Mouse (Mus musculus): Measurements from ENCODE around the gene Vtn.

Gene Vtn

GRCm38 (mm10) chr11:78499004-78499403 lies at the start of gene Vtn:
TSS of gene Vtn (plus strand) at chr11:78499091.
- no peak for DNase-seq (ENCODE audit: low read depth)

GRCm38 (mm10) chr11:78450337-78450736 lies 48.6 kb upstream of the Vtn start:
- no peak for DNase-seq (ENCODE audit: low read depth)

- peak; percentile 63 for DNase-seq (ENCODE audit: low read depth)
Measured at GRCm38 (mm10) chr11:78453675-78454074, 45.2 kb upstream of the Vtn start.

GRCm38 (mm10) chr11:78454276-78454675 lies 44.6 kb upstream of the Vtn start:
- no peak for DNase-seq (ENCODE audit: low read depth)

- DNase-seq (ENCODE audit: low read depth), result peak; percentile 51
Measured at GRCm38 (mm10) chr11:78455308-78455707, 43.6 kb upstream of the Vtn start.

GRCm38 (mm10) chr11:78458740-78459139 lies 40.2 kb upstream of the Vtn start:
- DNase-seq (ENCODE audit: low read depth), result no peak

- no peak for DNase-seq (ENCODE audit: low read depth)
Measured at GRCm38 (mm10) chr11:78461894-78462293, 37.0 kb upstream of the Vtn start.

- DNase-seq (ENCODE audit: low read depth), result no peak
Measured at GRCm38 (mm10) chr11:78462669-78463068, 36.2 kb upstream of the Vtn start.

- DNase-seq (ENCODE audit: low read depth), result no peak
Measured at GRCm38 (mm10) chr11:78463286-78464036, 35.4 kb upstream of the Vtn start.

- DNase-seq (ENCODE audit: low read depth), result no peak
Measured at GRCm38 (mm10) chr11:78465116-78465515, 33.8 kb upstream of the Vtn start.

- DNase-seq (ENCODE audit: low read depth), result peak; percentile 56
Measured at GRCm38 (mm10) chr11:78465568-78466180, 33.2 kb upstream of the Vtn start, which contains the start of gene Slc46a1. TSS of gene Slc46a1 (plus strand) at chr11:78465697.

GRCm38 (mm10) chr11:78466242-78466912 lies 32.5 kb upstream of the Vtn start:
- DNase-seq (ENCODE audit: low read depth), result no peak

- no peak for DNase-seq (ENCODE audit: low read depth)
Measured at GRCm38 (mm10) chr11:78467515-78467914, 31.4 kb upstream of the Vtn start.

- DNase-seq (ENCODE audit: low read depth), result no peak
Measured at GRCm38 (mm10) chr11:78467932-78468331, 31.0 kb upstream of the Vtn start.

- DNase-seq (ENCODE audit: low read depth), result no peak
Measured at GRCm38 (mm10) chr11:78471326-78472103, 27.4 kb upstream of the Vtn start.

GRCm38 (mm10) chr11:78475289-78475688 lies 23.6 kb upstream of the Vtn start:
- DNase-seq (ENCODE audit: low read depth), result no peak

- DNase-seq (ENCODE audit: low read depth), result no peak
Measured at GRCm38 (mm10) chr11:78483639-78484038, 15.3 kb upstream of the Vtn start.

- DNase-seq (ENCODE audit: low read depth), result peak; percentile 51
Measured at GRCm38 (mm10) chr11:78488168-78488567, 10.7 kb upstream of the Vtn start.

GRCm38 (mm10) chr11:78490781-78491241 lies 8.1 kb upstream of the Vtn start:
- no peak for DNase-seq (ENCODE audit: low read depth)

- DNase-seq (ENCODE audit: low read depth), result peak; percentile 53
Measured at GRCm38 (mm10) chr11:78495904-78496303, 3.0 kb upstream of the Vtn start.

GRCm38 (mm10) chr11:78497071-78497541 lies 1.8 kb upstream of the Vtn start:
- no peak for DNase-seq (ENCODE audit: low read depth)
